Mouse (Mus musculus): ENCODE results near the gene D17H6S53E. TPM values are rescaled to one million over a fixed set of nuclear protein-coding genes. Genes with fewer than 3 reads are reported as not detected.

Gene D17H6S53E
- total RNA-seq, 2 experiments from 2014 or later: 27.0 to 27.3 TPM

- DNase-seq (ENCODE audit: extremely low spot score in 1 of 2, low spot score in 1 of 2): no peak
These were observed 31.1 kb downstream of the D17H6S53E start for GRCm38 (mm10) chr17:35157254-35157653.

- DNase-seq (ENCODE audit: extremely low spot score in 1 of 2, low spot score in 1 of 2): no peak
These were observed 31.5 kb downstream of the D17H6S53E start for GRCm38 (mm10) chr17:35157661-35158175.

- no peak for DNase-seq (ENCODE audit: extremely low spot score in 1 of 2, low spot score in 1 of 2)
These were observed 32.8 kb downstream of the D17H6S53E start for GRCm38 (mm10) chr17:35158850-35159593.

- DNase-seq (ENCODE audit: extremely low spot score in 1 of 2, low spot score in 1 of 2): no peak
These were observed 33.5 kb downstream of the D17H6S53E start for GRCm38 (mm10) chr17:35159638-35160037.

- DNase-seq (ENCODE audit: extremely low spot score in 1 of 2, low spot score in 1 of 2): no peak
These were observed 35.2 kb downstream of the D17H6S53E start for GRCm38 (mm10) chr17:35161421-35161820.

GRCm38 (mm10) chr17:35162121-35162520 is 35.9 kb downstream of the D17H6S53E start:
- DNase-seq (ENCODE audit: extremely low spot score in 1 of 2, low spot score in 1 of 2): no peak

GRCm38 (mm10) chr17:35162730-35163129 is 36.6 kb downstream of the D17H6S53E start:
- DNase-seq (ENCODE audit: extremely low spot score in 1 of 2, low spot score in 1 of 2): no peak

- no peak for DNase-seq (ENCODE audit: extremely low spot score in 1 of 2, low spot score in 1 of 2)
These were observed 37.3 kb downstream of the D17H6S53E start for GRCm38 (mm10) chr17:35163326-35164081.

- peak in 1 of 2 experiments; percentile 40 for DNase-seq (ENCODE audit: extremely low spot score in 1 of 2, low spot score in 1 of 2)
These were observed 38.0 kb downstream of the D17H6S53E start for GRCm38 (mm10) chr17:35164218-35164567.

GRCm38 (mm10) chr17:35164568-35165450 is 38.6 kb downstream of the D17H6S53E start, which contains the start of gene Prrc2a:
Prrc2a (minus strand) TSS chr17:35164897.
- peak; percentile 94 to 98 for DNase-seq (ENCODE audit: extremely low spot score in 1 of 2, low spot score in 1 of 2)

- DNase-seq (ENCODE audit: extremely low spot score in 1 of 2, low spot score in 1 of 2): no peak
These were observed 39.4 kb downstream of the D17H6S53E start for GRCm38 (mm10) chr17:35165451-35166155.

- peak in 1 of 2 experiments; percentile 55 for DNase-seq (ENCODE audit: extremely low spot score in 1 of 2, low spot score in 1 of 2)
These were observed 40.3 kb downstream of the D17H6S53E start for GRCm38 (mm10) chr17:35166352-35167035.

- no peak for DNase-seq (ENCODE audit: extremely low spot score in 1 of 2, low spot score in 1 of 2)
These were observed 41.6 kb downstream of the D17H6S53E start for GRCm38 (mm10) chr17:35167794-35168193.

GRCm38 (mm10) chr17:35168541-35169207 is 42.5 kb downstream of the D17H6S53E start:
- DNase-seq (ENCODE audit: extremely low spot score in 1 of 2, low spot score in 1 of 2): no peak

GRCm38 (mm10) chr17:35172445-35173234 is 46.5 kb downstream of the D17H6S53E start:
- no peak for DNase-seq (ENCODE audit: extremely low spot score in 1 of 2, low spot score in 1 of 2)

GRCm38 (mm10) chr17:35173329-35173728 is 47.2 kb downstream of the D17H6S53E start:
- no peak for DNase-seq (ENCODE audit: extremely low spot score in 1 of 2, low spot score in 1 of 2)

- no peak for DNase-seq (ENCODE audit: extremely low spot score in 1 of 2, low spot score in 1 of 2)
These were observed 48.2 kb downstream of the D17H6S53E start for GRCm38 (mm10) chr17:35174201-35174977.
